Mouse (Mus musculus): ENCODE data around the gene Bola1.

DNA sequence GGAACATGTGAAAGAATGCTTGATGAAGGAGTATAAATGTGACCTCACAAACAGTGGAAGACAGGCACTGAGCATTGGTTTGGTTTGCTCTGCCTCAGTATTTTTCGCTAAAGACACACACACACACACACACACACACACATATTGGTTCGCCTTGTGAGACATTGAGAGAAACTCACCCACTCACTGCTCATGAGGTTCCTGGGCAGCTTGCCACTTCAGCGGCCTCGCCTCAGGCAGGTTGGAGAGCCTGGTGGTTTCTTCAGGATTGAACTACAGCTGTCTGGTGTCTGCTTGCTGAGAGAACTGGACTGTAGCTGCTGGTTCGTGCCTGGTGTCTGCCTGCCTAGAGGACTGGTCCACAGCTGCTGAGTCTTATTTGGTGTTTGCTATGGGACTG, 40.7 kb upstream of the Bola1 start:
- TF ChIP-seq POLR2A (IDR thresholded peaks at IDR 0.05; ENCODE audit: extremely low read depth, insufficient read depth, low read length) (no peak), CTCF (IDR thresholded peaks at IDR 0.05; ENCODE audit: low read depth, low read length) (no peak)
